Mouse (Mus musculus) heart, postnatal 0 days (tissue): Measurements from ENCODE around the gene Ccnd3. TPM values are rescaled to one million over a fixed set of nuclear protein-coding genes. Genes with fewer than 3 reads are reported as not detected.
"Not testable (repeated sequence)": the region's sequence is repeated elsewhere in the genome, so short reads cannot be mapped to it uniquely, and the experiment has no call there.

ENCODE experiments used
- ATAC-seq: fragments of 200-750 bp; cut with Nextera tagmentation; 2 replicates; pipeline ENCODE4 v1.8.0; 2017; ENCODE audit warnings: low read depth, moderate number of reproducible peaks, moderate library complexity; ENCODE audit not compliant: insufficient read depth
- DNase-seq: peaks from one replicate; pipeline ENCODE4 v3.0.0-alpha.2; 2016; ENCODE audit warnings: low spot score
- H3K27ac ChIP-seq: fragments of 300-500 bp; sonication (generic); 2 replicates; pipeline ENCODE4 v1.5.1; 2014; ENCODE audit warnings: low read depth, mild to moderate bottlenecking
- H3K27me3 ChIP-seq: fragments of 300-500 bp; sonication (generic); 2 replicates; pipeline ENCODE4 v1.6.1; 2014; ENCODE audit warnings: low read length, mixed read lengths; ENCODE audit not compliant: control insufficient read depth, insufficient read depth
- H3K36me3 ChIP-seq: fragments of 300-500 bp; sonication (generic); replicated peaks from 2 replicates; pipeline ENCODE4 v1.6.1; 2014; ENCODE audit warnings: low read length, mixed read lengths; ENCODE audit not compliant: control insufficient read depth, insufficient read depth
- H3K4me1 ChIP-seq: fragments of 300-500 bp; sonication (generic); 2 replicates; pipeline ENCODE4 v1.6.1; 2014; ENCODE audit warnings: antibody characterized with exemption; ENCODE audit not compliant: control insufficient read depth, insufficient read depth
- H3K4me2 ChIP-seq: fragments of 300-500 bp; sonication (generic); 2 replicates; pipeline ENCODE4 v1.6.1; 2014; ENCODE audit warnings: low read depth, mild to moderate bottlenecking, low read length, moderate library complexity
- H3K4me3 ChIP-seq: fragments of 300-500 bp; sonication (generic); 2 replicates; pipeline ENCODE4 v1.5.1; 2014; ENCODE audit warnings: low read depth, low read length
- H3K9ac ChIP-seq: fragments of 300-500 bp; sonication (generic); replicated peaks from 2 replicates; pipeline ENCODE4 v1.6.1; 2014; ENCODE audit warnings: low read depth, low read length, mixed read lengths
- H3K9me3 ChIP-seq: fragments of 300-500 bp; sonication (generic); replicated peaks from 2 replicates; pipeline ENCODE4 v1.6.1; 2016; ENCODE audit warnings: low read length; ENCODE audit not compliant: control insufficient read depth
- CTCF ChIP-seq: IDR thresholded peaks from 2 replicates; pipeline ENCODE4 v1.5.1; 2016; ENCODE audit warnings: antibody characterized with exemption, control low read depth, low read depth
- EP300 ChIP-seq: IDR thresholded peaks from 2 replicates; pipeline ENCODE4 v1.6.1; 2016; ENCODE audit warnings: antibody characterized with exemption, low read depth
- WGBS: fragments of 180-500 bp; shearing (Covaris S2); extraction: QIAGEN DNeasy Blood & Tissue Kit; methylation state at CpG from one replicate; pipeline ENCODE4 v1.1.7; 2014; 5-methylcytosine and 5-hydroxymethylcytosine counted together
- polyA plus RNA-seq: library from polyadenylated mRNA; unstranded; fragments of >200 nt; fragmentation: Nextera tagmentation; extraction: Ambion mirVana; gene quantifications from 2 replicates; pipeline ENCODE4 v1.2.1, GENCODE M21; 2015
- total RNA-seq: library from RNA; depleted of rRNA; stranded (reverse); fragments of >200 nt; gene quantifications from 2 replicates; pipeline ENCODE4 v1.2.3, GENCODE M21; 2014; ENCODE audit warnings: low replicate concordance

Ccnd3 gene
- total and polyA plus RNA-seq, 2 experiments from 2014 or later, result 180 to 231 TPM

- H3K4me2 ChIP-seq, result no peak overlapping the region
- no peaks in the 10 kb centered on the region for H3K27me3 ChIP-seq
- DNase-seq (no peak), ATAC-seq (no peak)
- H3K9ac ChIP-seq, result no peak overlapping the region
- no peak overlapping the region for H3K4me3 ChIP-seq
- no peaks in the 10 kb centered on the region for H3K9me3 ChIP-seq
- no peak overlapping the region for H3K27ac ChIP-seq
- H3K36me3 ChIP-seq, result peaks cover 44% of the 10 kb centered on the region
- peaks cover 11% of the 10 kb centered on the region; the same call in 1 of the 2 replicates for H3K4me1 ChIP-seq
- 89% methylated on average over 4 of the region's 4 CpGs for WGBS
- TF ChIP-seq CTCF, result no peak
- TF ChIP-seq EP300, result no peak
Observed at GRCm38 (mm10) chr17:47616652-47617051, 111.8 kb downstream of the Ccnd3 start.

GRCm38 (mm10) chr17:47617605-47618307, 112.9 kb downstream of the Ccnd3 start:
- no peak for ATAC-seq
- no peak overlapping the region for H3K27ac ChIP-seq

GRCm38 (mm10) chr17:47618556-47619311, 113.9 kb downstream of the Ccnd3 start:
- H3K4me1 ChIP-seq, result no peaks in the 10 kb centered on the region
- no peaks in the 10 kb centered on the region for H3K27me3 ChIP-seq
- no peak overlapping the region for H3K27ac ChIP-seq
- ATAC-seq, result no peak
- no peaks in the 10 kb centered on the region for H3K9me3 ChIP-seq
- H3K9ac ChIP-seq, result no peak overlapping the region
- no peak overlapping the region for H3K4me2 ChIP-seq
- no peak overlapping the region for H3K4me3 ChIP-seq
- DNase-seq, result no peak
- no peak for TF ChIP-seq CTCF
- no peak for TF ChIP-seq EP300
- 85% methylated on average over 13 of the region's 13 CpGs for WGBS
- H3K36me3 ChIP-seq, result peaks cover 58% of the 10 kb centered on the region

More at GRCm38 (mm10) chr17:47617605-47618307, 112.9 kb downstream of the Ccnd3 start:
- DNase-seq, result no peak
- Histone ChIP-seq H3K4me3 (no peak overlapping the region), H3K9ac (no peak overlapping the region), H3K4me2 (no peak overlapping the region), H3K27me3 (no peaks in the 10 kb centered on the region), H3K9me3 (no peaks in the 10 kb centered on the region), H3K36me3 (peaks cover 52% of the 10 kb centered on the region), H3K4me1 (peaks cover 2% of the 10 kb centered on the region; the same call in 1 of the 2 replicates)
- WGBS, result 84% methylated on average over 9 of the region's 9 CpGs
- no peak for TF ChIP-seq CTCF
- no peak for TF ChIP-seq EP300

- DNase-seq (no peak), ATAC-seq (no peak)
- H3K27ac ChIP-seq, result no peak overlapping the region
- no peaks in the 10 kb centered on the region for H3K27me3 ChIP-seq
- 95% methylated on average over 14 of the region's 14 CpGs for WGBS
- no peak overlapping the region for H3K9ac ChIP-seq
- no peak overlapping the region for H3K4me2 ChIP-seq
- no peak overlapping the region for H3K4me3 ChIP-seq
- TF ChIP-seq CTCF, result no peak
- TF ChIP-seq EP300, result no peak
- H3K36me3 ChIP-seq, result peaks cover 65% of the 10 kb centered on the region
- no peaks in the 10 kb centered on the region for H3K4me1 ChIP-seq
- H3K9me3 ChIP-seq, result no peaks in the 10 kb centered on the region
Observed at GRCm38 (mm10) chr17:47622912-47623554, 118.2 kb downstream of the Ccnd3 start.

- not testable (repeated sequence) for DNase-seq, H3K9ac ChIP-seq, ATAC-seq, H3K27ac ChIP-seq, H3K4me2 ChIP-seq, H3K4me1 ChIP-seq, H3K4me3 ChIP-seq, H3K27me3 ChIP-seq, H3K9me3 ChIP-seq
- H3K36me3 ChIP-seq, result peaks cover 51% of the 10 kb centered on the region
- 94% methylated on average over 4 of the region's 5 CpGs for WGBS
Observed at GRCm38 (mm10) chr17:47624572-47624971, 119.7 kb downstream of the Ccnd3 start.
